Mouse (Mus musculus) kidney, postnatal 36 days (tissue): ENCODE measurements around the gene Gm20388.

Experiments
- DNase-seq, 2 experiments: peaks; one replicate each; pipeline ENCODE4 v3.0.0; 2021 to 2022; ENCODE audit warnings: mixed read lengths in 2 of 2

Gm20388 gene

DNA sequence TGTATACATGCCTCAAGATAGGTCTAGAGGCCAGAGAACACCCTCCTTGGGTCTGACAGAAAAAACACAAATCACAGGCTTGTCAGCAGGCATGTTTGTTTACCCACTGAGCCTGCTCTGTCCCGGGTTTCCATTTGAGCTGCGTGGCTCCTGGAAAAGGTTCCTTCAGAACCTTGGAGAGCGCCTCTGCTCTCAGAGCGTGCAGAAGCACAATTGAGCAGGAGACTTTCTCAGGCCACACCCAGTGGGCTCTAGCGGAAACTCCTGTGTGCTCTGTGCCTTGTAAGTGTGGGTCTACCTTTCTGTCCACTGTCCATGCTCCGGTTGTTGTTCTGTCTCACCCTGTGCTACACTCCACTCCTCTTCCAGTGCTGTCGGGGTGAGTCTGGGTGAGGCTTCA, 1825.6 kb downstream of the Gm20388 start:
- peak; percentile 25 to 74 for DNase-seq

- no peak for DNase-seq
Measured at GRCm38 (mm10) chr8:121740721-121741120, 1830.1 kb downstream of the Gm20388 start.

GRCm38 (mm10) chr8:121749501-121749900, 1838.9 kb downstream of the Gm20388 start:
- DNase-seq = no peak

DNA sequence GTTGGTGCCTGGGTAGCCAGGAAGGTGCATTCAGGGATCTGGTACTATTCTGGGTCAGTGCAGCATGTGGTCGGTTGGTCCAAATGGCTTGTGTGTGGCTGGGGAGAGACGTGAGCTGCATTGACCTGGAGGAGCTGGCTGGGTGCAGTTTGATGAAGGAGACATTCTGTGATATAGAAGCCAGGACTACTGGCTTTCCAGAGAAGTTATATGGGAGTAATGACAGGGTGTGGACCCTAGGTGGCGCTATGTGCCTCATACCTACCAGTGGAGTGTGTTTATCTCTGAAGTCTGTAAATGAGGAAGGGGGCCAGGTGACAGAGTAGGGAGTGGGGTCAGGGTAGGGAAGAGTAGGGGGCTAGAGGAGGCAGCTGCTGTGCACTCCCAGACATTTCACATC, 1839.9 kb downstream of the Gm20388 start:
- no peak for DNase-seq

- peak; percentile 17 to 73 for DNase-seq
Measured at GRCm38 (mm10) chr8:121751407-121751806, 1840.8 kb downstream of the Gm20388 start.

- DNase-seq = no peak
Measured at GRCm38 (mm10) chr8:121758470-121758869, 1847.8 kb downstream of the Gm20388 start.

DNA sequence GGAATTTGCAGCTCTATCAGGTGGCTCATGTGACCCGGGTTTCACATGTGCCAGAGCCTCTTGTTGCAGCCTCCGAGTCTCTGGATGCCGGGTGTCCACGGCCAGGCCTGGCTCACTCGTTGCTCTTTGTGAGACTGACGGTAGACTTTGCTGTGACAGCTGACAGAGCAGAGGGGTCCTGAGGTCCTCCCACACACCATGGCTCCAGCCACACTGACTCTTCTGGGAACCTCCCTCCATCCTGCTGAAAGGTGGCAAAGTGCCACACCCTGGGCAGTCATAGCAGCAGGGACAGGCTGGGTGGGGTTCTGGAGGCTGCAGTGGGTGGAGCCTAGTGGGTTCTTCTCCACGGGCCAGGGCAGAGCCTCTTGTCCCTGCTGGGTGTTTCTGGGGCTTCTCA, 1849.8 kb downstream of the Gm20388 start:
- no peak for DNase-seq

DNA sequence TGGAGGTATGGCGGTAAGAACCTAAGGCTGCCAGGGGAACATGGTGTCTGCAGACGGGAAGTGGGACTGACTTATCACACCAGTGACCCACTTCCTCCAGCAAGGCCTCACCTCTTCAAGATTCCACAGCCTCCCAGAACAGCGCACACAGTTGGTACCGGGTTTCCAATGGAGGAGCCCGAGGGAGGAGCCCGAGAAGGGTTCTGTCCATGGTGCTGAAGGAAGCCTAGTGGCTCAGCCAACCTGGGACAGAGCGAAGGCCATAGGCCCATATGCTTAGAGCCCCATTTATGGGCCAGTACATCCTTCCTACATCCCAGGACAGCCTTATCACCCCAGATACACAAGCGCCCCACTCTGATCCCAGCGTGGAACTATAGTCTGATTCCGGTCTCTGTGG, 1850.8 kb downstream of the Gm20388 start:
- peak; percentile 3 to 44 for DNase-seq

- DNase-seq = no peak
Measured at GRCm38 (mm10) chr8:121762999-121763699, 1852.5 kb downstream of the Gm20388 start.

GRCm38 (mm10) chr8:121763700-121764013, 1853.0 kb downstream of the Gm20388 start:
- DNase-seq = no peak

GRCm38 (mm10) chr8:121765594-121766138, 1855.0 kb downstream of the Gm20388 start:
- no peak for DNase-seq

GRCm38 (mm10) chr8:121769095-121769494, 1858.5 kb downstream of the Gm20388 start:
- no peak for DNase-seq

DNA sequence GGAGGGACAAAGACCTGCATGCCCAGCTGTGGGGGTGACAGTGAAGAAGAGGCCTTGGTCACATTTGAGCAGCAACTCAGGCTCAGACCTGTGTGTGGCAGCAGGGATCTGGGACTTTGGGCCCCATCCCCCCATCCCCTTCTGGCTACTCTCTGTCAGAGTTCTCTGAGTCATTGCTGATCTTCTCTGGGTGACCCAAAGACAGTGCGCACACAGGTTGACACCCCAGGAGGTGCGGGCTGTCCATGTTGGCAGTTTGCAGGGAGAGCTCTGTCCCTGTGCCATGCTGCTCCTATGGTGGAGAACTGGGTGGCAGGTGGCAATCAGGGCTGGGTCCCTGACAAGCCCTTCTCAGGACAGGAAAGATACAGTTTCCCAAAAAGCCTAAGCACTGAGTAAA, 1859.0 kb downstream of the Gm20388 start:
- DNase-seq = no peak

- no peak for DNase-seq
Measured at GRCm38 (mm10) chr8:121770845-121771752, 1860.5 kb downstream of the Gm20388 start.

DNA sequence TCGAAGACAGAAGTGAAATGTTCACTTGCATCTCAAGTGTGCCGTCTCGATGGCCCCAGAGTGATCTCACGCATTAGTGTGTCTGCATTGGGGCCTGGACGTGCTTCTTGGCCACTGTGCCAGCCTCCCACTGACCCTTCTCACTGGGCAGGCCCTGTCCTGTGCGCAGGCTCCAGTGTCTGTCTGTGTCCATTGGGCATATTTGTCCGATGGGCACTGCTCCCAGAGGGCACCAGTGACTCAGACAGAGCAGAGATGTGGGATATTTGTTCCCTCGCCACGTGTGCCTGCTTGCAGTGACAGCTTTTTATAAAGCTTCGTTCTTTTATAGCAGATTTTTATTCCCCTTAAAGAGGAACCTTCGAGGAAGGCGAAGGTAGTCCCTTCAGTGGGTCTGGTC, 1863.2 kb downstream of the Gm20388 start:
- DNase-seq = no peak

DNA sequence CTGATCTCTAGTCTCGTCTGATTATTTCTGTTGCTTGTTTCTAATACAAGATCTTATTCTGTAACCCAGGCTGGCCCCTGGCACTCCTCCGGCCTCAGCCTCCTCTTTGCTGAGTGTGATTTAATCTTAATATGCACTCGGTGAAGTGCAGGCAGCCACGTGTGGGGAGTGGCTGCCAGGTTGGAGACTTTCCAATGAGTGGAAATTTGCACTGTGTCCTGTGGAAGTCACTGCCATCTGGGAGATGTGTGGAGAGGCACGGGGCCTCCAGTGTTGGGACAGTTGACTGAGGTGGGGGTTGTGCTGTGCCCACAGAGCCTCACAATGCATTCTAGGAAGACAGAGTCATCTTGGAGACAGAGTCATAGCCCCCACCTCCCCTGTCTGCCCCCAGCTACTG, 1871.9 kb downstream of the Gm20388 start:
- no peak for DNase-seq

DNA sequence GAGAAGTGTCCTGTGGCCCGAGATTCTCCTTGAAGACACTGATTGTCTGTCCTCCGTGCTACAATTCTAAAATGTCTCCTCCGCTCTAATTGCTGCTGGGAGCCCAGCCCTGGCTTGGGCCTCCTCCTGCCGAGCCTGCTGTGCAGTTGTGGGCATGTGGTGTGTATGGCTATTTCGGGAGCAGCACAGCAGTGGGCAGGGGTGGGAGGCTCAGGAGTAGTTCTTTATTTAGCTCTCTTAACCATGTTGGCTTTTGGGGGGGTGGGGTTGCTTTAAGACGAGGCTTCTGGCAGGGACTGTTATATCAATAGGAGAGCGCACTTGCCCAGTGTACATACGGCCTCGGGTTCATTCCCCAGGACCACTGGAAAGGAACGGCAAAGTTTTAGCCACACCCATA, 1875.9 kb downstream of the Gm20388 start:
- no peak for DNase-seq

DNA sequence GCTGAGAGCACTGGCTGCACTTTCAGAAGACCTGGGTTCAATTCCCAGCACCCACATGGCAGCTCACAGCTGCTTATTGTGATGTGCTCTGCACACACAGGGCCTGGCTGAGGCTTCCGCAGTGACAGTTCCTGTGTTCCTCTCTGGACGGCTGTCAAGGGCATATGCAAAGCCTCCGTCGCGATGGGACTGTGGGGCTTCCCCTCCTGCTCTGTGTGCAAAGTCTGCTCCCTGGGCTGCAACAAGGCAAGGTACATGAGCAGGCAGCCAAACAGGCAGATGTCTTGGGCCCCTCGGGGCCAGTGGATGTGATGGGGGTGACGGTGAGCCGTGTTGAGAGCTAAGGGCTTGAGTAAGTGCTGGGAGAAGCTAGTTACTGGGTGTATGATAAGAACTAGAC, 1878.1 kb downstream of the Gm20388 start:
- no peak for DNase-seq

- peak in 1 of 2 experiments; percentile 12 for DNase-seq
Measured at GRCm38 (mm10) chr8:121792159-121792558, 1881.5 kb downstream of the Gm20388 start.

DNA sequence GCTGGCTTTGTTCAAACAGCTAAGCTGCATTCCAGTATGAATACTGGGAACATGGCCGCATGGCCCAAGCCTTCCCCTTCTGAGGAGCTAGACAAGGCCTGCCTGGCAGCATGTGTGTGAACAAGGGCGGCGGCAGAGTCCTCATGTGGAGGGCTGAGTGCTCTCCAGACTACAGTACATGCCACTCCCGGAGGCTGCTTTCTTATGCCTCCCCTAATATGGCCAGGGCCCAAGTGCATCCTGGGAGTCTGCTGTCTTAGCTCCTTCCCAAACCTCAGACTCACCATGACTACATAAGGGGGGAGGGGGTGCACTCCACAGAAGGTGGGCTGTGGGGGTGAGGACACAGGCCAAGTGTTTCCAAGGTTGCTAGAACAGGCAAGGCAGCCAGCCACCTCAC, 1882.0 kb downstream of the Gm20388 start:
- DNase-seq = no peak

- DNase-seq = no peak
Measured at GRCm38 (mm10) chr8:121794151-121794550, 1883.5 kb downstream of the Gm20388 start.

DNA sequence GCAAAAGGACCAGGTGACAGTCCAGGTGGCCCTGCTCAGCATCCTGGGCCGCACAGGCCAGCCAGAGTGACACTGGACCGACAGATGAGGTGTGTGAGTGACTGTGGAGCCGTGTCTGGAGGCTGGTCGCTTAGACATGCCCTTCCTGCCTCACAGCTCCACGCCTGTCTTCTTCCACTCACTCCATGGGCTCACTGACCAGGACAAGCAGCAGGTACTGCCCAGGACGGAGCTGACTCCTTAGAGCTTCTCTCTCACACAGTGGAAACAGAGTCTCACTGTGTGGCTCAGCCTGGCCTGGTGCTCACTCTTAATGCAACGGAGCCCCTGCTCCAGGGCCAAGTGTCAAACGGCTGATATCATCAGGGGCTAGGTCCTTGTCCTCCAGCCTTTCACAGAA, 1884.8 kb downstream of the Gm20388 start:
- no peak for DNase-seq

GRCm38 (mm10) chr8:121796406-121796805, 1885.8 kb downstream of the Gm20388 start:
- no peak for DNase-seq

- no peak for DNase-seq
Measured at GRCm38 (mm10) chr8:121798401-121798800, 1887.8 kb downstream of the Gm20388 start.
